Mouse (Mus musculus) hindbrain, postnatal 0 days (tissue): Measurements from ENCODE around the gene Nufip1. TPM values are rescaled to one million over a fixed set of nuclear protein-coding genes. Genes with fewer than 3 reads are reported as not detected.
A peak's percentile ranks its signal among the peaks of the same experiment; 100 is the strongest.

Experiments
- ATAC-seq: fragments of 200-750 bp; cut with Nextera tagmentation; 2 replicates; pipeline ENCODE4 v1.8.0; 2017; ENCODE audit warnings: mild to moderate bottlenecking, moderate TSS enrichment, moderate library complexity
- DNase-seq: peaks from one replicate; pipeline ENCODE4 v3.0.0-alpha.2; 2015; ENCODE audit warnings: low spot score
- H3K27ac ChIP-seq: fragments of 300-500 bp; sonication (generic); 2 replicates; pipeline ENCODE4 v1.5.1; 2014; ENCODE audit warnings: mild to moderate bottlenecking
- H3K27me3 ChIP-seq: fragments of 300-500 bp; sonication (generic); 2 replicates; pipeline ENCODE4 v1.6.1; 2014; ENCODE audit warnings: low read length, mixed read lengths; ENCODE audit not compliant: insufficient read depth
- H3K36me3 ChIP-seq: fragments of 300-500 bp; sonication (generic); 2 replicates; pipeline ENCODE4 v1.6.1; 2014; ENCODE audit warnings: low read length, mixed read lengths; ENCODE audit not compliant: insufficient read depth
- H3K4me1 ChIP-seq: fragments of 300-500 bp; sonication (generic); 2 replicates; pipeline ENCODE4 v1.6.1; 2014; ENCODE audit warnings: antibody characterized with exemption, low read length, mixed read lengths; ENCODE audit not compliant: insufficient read depth
- H3K4me2 ChIP-seq: fragments of 300-500 bp; sonication (generic); 2 replicates; pipeline ENCODE4 v1.6.1; 2014; ENCODE audit warnings: low read depth, mild to moderate bottlenecking, low read length, moderate library complexity, mixed read lengths
- H3K4me3 ChIP-seq: fragments of 300-500 bp; sonication (generic); 2 replicates; pipeline ENCODE4 v1.5.1; 2014; ENCODE audit warnings: low read length
- H3K9ac ChIP-seq: fragments of 300-500 bp; sonication (generic); replicated peaks from 2 replicates; pipeline ENCODE4 v1.6.1; 2014; ENCODE audit warnings: mild to moderate bottlenecking, low read length, moderate library complexity, mixed read lengths
- H3K9me3 ChIP-seq: fragments of 300-500 bp; sonication (generic); 2 replicates; pipeline ENCODE4 v1.6.1; 2016; ENCODE audit warnings: low read length, mixed read lengths
- CTCF ChIP-seq: IDR thresholded peaks from 2 replicates; pipeline ENCODE4 v1.5.1; 2016; ENCODE audit warnings: antibody characterized with exemption, control low read depth, low read depth
- WGBS: fragments of 180-500 bp; shearing (Covaris S2); extraction: QIAGEN DNeasy Blood & Tissue Kit; methylation state at CpG from one replicate; pipeline ENCODE4 v1.1.7; 2014; 5-methylcytosine and 5-hydroxymethylcytosine counted together
- polyA plus RNA-seq: library from polyadenylated mRNA; unstranded; fragments of >200 nt; fragmentation: Nextera tagmentation; extraction: Ambion mirVana; gene quantifications from 2 replicates; pipeline ENCODE4 v1.2.1, GENCODE M21; 2015
- total RNA-seq: library from RNA; depleted of rRNA; stranded (reverse); fragments of >200 nt; gene quantifications from 2 replicates; pipeline ENCODE4 v1.2.3, GENCODE M21; 2014; rRNA removed

The Nufip1 gene
- total RNA-seq (11.3 and 12.0 TPM in 2 replicates), polyA plus RNA-seq (12.5 and 13.5 TPM in 2 replicates)

DNA sequence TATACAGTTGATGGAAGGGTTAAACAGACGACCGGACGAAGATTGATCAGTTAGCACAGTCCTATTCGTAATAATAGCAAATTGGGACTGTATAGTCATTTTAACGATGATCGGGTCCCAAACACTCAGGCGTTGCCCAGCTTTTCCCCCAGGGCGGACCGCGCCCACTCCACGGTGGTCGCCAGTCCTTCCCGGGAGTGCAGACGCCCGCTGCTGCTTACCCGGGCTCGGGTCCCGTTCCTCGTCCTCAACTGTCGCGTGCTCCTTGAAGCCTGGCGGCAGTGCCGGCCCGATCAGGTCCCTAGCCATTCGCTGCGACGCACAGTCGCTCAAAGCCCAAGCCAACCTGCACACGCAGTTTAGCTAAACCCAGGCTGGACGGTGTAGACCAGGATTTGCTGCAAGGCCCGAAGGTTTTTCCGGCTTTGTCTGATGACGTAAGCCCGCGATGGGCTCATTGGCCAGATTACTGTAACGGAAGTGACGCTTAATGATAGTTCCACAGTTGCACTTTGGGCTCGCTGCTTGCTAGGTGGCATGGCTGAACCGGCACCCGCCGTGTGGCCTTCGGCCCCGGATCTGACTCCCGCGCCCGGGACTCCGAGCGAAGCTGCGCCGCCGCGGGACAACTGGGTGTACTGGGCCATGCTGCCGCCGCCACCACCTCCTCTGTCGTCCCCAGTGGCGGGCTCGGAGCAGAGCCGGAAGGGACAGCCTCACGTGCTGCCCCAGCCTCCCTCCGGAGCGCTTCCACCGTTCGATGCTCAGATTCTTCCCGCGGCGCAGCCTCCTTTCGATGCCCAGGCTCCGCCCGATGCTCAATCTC lies at the start of gene Nufip1, which contains the start of gene Gpalpp1:
TSS of gene Nufip1 (plus strand) at position 496 of the 826 bp plus-strand sequence.
TSS of gene Gpalpp1 (minus strand) at position 365 of the 826 bp plus-strand sequence.
- under 1% methylated on average over 69 of the region's 69 CpGs for WGBS
- peak; percentile 37 for TF ChIP-seq CTCF

DNA sequence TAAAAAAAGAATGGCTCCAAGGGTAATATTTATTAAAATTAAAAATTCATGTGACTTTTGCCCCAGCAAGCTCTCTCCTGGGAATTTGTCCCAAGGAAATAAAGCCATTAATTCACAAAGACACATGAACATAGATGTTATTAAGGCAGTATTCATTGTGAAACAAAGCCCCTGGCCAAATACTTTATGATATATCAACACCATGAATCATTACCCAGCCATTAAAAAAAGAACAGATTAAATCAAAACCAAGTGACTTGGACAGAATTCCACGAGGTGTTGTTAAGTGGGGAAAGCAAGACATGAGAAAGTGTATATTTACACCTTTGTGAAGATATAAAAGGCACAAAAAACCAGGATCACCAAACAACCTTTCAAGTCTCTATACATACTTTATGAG lies 43.5 kb upstream of the Nufip1 start:
- ATAC-seq = no peak
- 51% methylated on average over 1 of the region's 1 CpGs for WGBS

More for the DNA sequence above, at the start of gene Nufip1, which contains the start of gene Gpalpp1:
- Histone ChIP-seq H3K36me3 (peaks cover 15% of the 10 kb centered on the region), H3K4me3 (peak within 1 kb of the TSS; percentile 90), H3K9ac (peak within 1 kb of the TSS; percentile 74), H3K4me1 (peaks cover 11% of the 10 kb centered on the region; the same call in 1 of the 2 replicates), H3K27ac (peak within 1 kb of the TSS; percentile 85), H3K9me3 (no peaks in the 10 kb centered on the region), H3K27me3 (no peaks in the 10 kb centered on the region), H3K4me2 (peak within 1 kb of the TSS; percentile 94)
- DNase-seq (peak; percentile 98), ATAC-seq (peak; percentile 99)

DNA sequence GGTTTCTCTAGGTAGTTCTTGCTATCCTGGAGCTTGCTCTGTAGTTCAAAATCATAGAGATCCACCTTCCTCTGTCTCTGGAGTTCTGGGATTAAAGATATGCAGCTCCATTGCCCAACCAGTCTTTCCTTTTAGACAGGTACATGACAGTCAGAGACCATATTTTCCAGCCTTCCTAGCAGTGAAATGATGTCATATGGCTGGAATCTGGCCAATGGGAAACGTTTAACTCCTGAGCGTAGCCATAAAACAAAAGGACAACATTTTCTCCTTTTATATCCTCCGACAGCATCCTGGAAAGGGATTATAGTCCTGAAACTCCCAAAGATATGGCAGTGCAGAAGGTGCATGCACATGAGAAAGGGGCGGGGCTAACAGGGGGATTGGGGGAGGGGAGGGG lies 42.4 kb upstream of the Nufip1 start:
- no peak for ATAC-seq
- no peak overlapping the region for H3K27ac ChIP-seq
- no peak overlapping the region for H3K4me3 ChIP-seq

More for the DNA sequence above, 43.5 kb upstream of the Nufip1 start:
- Histone ChIP-seq H3K36me3 (no peaks in the 10 kb centered on the region), H3K4me2 (no peak overlapping the region), H3K4me3 (no peak overlapping the region), H3K27ac (no peak overlapping the region), H3K9ac (no peak overlapping the region), H3K4me1 (no peaks in the 10 kb centered on the region), H3K27me3 (no peaks in the 10 kb centered on the region), H3K9me3 (no peaks in the 10 kb centered on the region)
- DNase-seq = no peak
- TF ChIP-seq CTCF = no peak

DNA sequence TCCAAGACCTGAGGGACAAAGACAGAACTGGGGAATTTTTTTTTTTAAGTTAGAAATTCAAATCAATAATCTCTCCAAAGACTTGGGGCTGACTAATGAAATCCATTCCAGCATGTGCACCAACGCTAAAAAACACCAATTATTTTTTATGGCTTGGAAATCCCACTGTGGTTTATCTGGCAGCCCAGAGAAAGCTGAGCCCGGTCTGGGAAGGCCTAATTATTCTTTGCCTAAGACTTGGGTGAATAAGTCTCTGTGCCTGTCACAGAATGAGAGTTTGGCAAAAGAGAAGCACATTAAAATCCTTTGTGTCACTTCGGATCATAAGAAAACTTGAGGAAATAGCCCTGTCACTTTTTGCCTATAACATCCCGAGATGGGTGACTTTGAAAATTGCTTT lies 41.4 kb upstream of the Nufip1 start:
- Histone ChIP-seq H3K9me3 (no peaks in the 10 kb centered on the region), H3K27ac (no peak overlapping the region), H3K9ac (no peak overlapping the region), H3K4me1 (no peaks in the 10 kb centered on the region), H3K4me3 (no peak overlapping the region), H3K36me3 (no peaks in the 10 kb centered on the region), H3K27me3 (no peaks in the 10 kb centered on the region), H3K4me2 (no peak overlapping the region)
- 70% methylated on average over 4 of the region's 4 CpGs for WGBS
- ATAC-seq (no peak), DNase-seq (no peak)
- TF ChIP-seq CTCF = no peak

More for the DNA sequence above, 42.4 kb upstream of the Nufip1 start:
- no peaks in the 10 kb centered on the region for H3K4me1 ChIP-seq
- no peak for DNase-seq
- no peaks in the 10 kb centered on the region for H3K9me3 ChIP-seq
- H3K4me2 ChIP-seq = no peak overlapping the region
- WGBS = 56% methylated on average over 4 of the region's 4 CpGs
- H3K9ac ChIP-seq = no peak overlapping the region
- H3K27me3 ChIP-seq = no peaks in the 10 kb centered on the region
- no peaks in the 10 kb centered on the region for H3K36me3 ChIP-seq
- TF ChIP-seq CTCF = no peak

DNA sequence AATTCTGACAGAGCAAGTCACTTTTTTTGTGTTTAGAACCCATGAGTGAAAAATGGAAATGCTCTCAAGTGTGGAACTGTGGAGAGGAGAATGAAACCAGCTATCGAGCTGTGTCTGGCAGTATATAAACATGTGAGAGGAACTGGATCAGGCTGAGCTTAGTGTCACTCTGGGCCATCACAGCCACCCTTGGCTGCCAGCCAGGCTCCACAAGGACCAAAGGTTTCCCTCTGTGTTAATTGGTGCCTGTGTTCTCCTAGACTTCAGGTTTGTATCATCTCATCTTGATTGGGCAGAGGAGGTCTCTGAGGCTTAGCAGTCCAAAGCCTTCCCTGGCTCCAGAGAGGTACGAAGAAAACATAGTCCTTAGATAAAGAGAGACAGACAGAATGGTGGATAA lies 38.1 kb upstream of the Nufip1 start:
- no peak for TF ChIP-seq CTCF
- Histone ChIP-seq H3K9me3 (no peaks in the 10 kb centered on the region), H3K27ac (no peak overlapping the region), H3K36me3 (no peaks in the 10 kb centered on the region), H3K27me3 (no peaks in the 10 kb centered on the region), H3K4me3 (no peak overlapping the region), H3K9ac (no peak overlapping the region), H3K4me2 (no peak overlapping the region), H3K4me1 (no peaks in the 10 kb centered on the region)
- no peak for DNase-seq
- WGBS = 56% methylated on average over 2 of the region's 2 CpGs
- no peak for ATAC-seq

DNA sequence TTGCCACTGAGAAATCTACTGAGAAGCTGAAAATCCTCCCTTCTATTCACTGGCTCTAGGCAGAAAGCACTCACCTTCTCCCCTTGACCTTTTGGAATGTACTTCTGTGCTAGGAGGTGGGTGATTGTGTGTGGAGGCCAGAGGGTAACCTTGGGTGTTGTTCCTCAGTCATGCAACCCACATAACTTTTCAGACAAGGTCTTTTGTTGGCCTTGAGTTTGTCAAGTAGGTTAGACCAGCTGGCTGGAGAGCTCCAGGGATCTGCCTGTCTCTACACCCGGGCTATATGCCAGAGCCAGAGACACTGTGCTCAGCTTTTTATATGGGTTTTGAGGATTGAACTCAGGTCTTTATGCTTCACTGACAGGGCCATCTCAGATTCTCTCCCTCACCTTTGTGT lies 36.5 kb upstream of the Nufip1 start:
- Histone ChIP-seq H3K4me1 (no peaks in the 10 kb centered on the region), H3K27me3 (no peaks in the 10 kb centered on the region), H3K9ac (no peak overlapping the region), H3K36me3 (no peaks in the 10 kb centered on the region), H3K4me3 (no peak overlapping the region), H3K4me2 (no peak overlapping the region), H3K9me3 (no peaks in the 10 kb centered on the region), H3K27ac (no peak overlapping the region)
- DNase-seq (no peak), ATAC-seq (no peak)
- no peak for TF ChIP-seq CTCF
- 77% methylated on average over 1 of the region's 1 CpGs for WGBS

DNA sequence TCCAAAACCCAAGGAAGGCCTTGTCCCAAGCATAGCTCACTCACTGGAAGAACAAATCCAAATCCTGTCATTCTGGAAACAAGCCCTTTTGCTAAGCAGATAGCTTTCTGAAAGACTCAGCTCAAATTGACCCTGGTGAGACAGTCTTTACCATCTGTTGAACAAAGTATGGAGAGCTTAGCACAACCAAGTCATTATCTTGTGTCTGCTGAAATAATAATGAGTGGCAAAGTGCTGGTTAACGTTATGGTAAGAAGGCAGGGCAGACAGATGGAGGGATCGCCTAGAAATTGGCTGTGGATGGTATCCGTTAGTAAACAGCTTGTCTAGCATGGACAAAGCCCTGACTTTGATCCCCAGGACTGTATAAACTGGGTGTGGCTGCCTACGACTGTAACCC lies 35.0 kb upstream of the Nufip1 start:
- Histone ChIP-seq H3K4me3 (no peak overlapping the region), H3K4me2 (no peak overlapping the region), H3K4me1 (no peaks in the 10 kb centered on the region), H3K9me3 (no peaks in the 10 kb centered on the region), H3K36me3 (no peaks in the 10 kb centered on the region), H3K27ac (no peak overlapping the region), H3K9ac (no peak overlapping the region), H3K27me3 (no peaks in the 10 kb centered on the region)
- WGBS = 49% methylated on average over 4 of the region's 4 CpGs
- ATAC-seq = no peak
- no peak for TF ChIP-seq CTCF
- DNase-seq = no peak
